Mouse (Mus musculus): ENCODE measurements at regions not wholly inside any gene's neighbourhood (a gene's known extent, or its start where the extent isn't known, plus 50 kb on each side); places are given as distances from the start of the nearest gene placed in this dataset.

- intact Hi-C loops (cut with DNase I), result no loop called here
- DNase-seq, result no peak
These were observed 209.9 kb downstream of the Cdh11 start for GRCm38 (mm10) chr8:102575523-102575922.

- intact Hi-C loops (cut with DNase I), result no loop called here
- no peak for DNase-seq
These were observed 217.7 kb downstream of the Cdh11 start for GRCm38 (mm10) chr8:102567779-102568178.

GRCm38 (mm10) chr8:102554213-102554612, 231.2 kb downstream of the Cdh11 start:
- intact Hi-C loops (cut with DNase I), result no loop called here
- DNase-seq, result no peak

GRCm38 (mm10) chr8:102553348-102553935, 232.0 kb downstream of the Cdh11 start:
- no peak for DNase-seq
- intact Hi-C loops (cut with DNase I), result no loop called here

GRCm38 (mm10) chr8:102538886-102539285, 246.6 kb downstream of the Cdh11 start:
- no peak for DNase-seq
- intact Hi-C loops (cut with DNase I), result no loop called here

- DNase-seq, result no peak
- intact Hi-C loops (cut with DNase I), result no loop called here
These were observed 247.4 kb downstream of the Cdh11 start for GRCm38 (mm10) chr8:102538068-102538467.

- no peak for DNase-seq
- intact Hi-C loops (cut with DNase I), result loop anchor here (10.0 kb wide), 1 partner anchor 256 kb away; no protein-coding TSS in a partner anchor
These were observed 267.0 kb downstream of the Cdh11 start for GRCm38 (mm10) chr8:102518446-102518845.

- intact Hi-C loops (cut with DNase I), result loop anchor here (10.0 kb wide), 1 partner anchor 259 kb away; no protein-coding TSS in a partner anchor
- no peak for DNase-seq
These were observed 269.7 kb downstream of the Cdh11 start for GRCm38 (mm10) chr8:102515748-102516147.

GRCm38 (mm10) chr8:102514805-102515424, 270.5 kb downstream of the Cdh11 start:
- intact Hi-C loops (cut with DNase I), result loop anchor here (10.0 kb wide), 1 partner anchor 260 kb away; no protein-coding TSS in a partner anchor
- DNase-seq, result no peak

- no peak for DNase-seq
- intact Hi-C loops (cut with DNase I), result no loop called here
These were observed 284.7 kb downstream of the Cdh11 start for GRCm38 (mm10) chr8:102500751-102501150.

GRCm38 (mm10) chr8:102500202-102500601, 285.2 kb downstream of the Cdh11 start:
- no peak for DNase-seq
- intact Hi-C loops (cut with DNase I), result no loop called here

- DNase-seq, result no peak
These were observed 286.4 kb downstream of the Cdh11 start for GRCm38 (mm10) chr8:102499091-102499490.

GRCm38 (mm10) chr8:102497160-102497559, 288.3 kb downstream of the Cdh11 start:
- intact Hi-C loops (cut with DNase I), result no loop called here
- no peak for DNase-seq

More at GRCm38 (mm10) chr8:102499091-102499490, 286.4 kb downstream of the Cdh11 start:
- intact Hi-C loops (cut with DNase I), result no loop called here

GRCm38 (mm10) chr8:102496698-102497097, 288.7 kb downstream of the Cdh11 start:
- intact Hi-C loops (cut with DNase I), result no loop called here
- DNase-seq, result no peak

- DNase-seq, result no peak
- intact Hi-C loops (cut with DNase I), result no loop called here
These were observed 289.4 kb downstream of the Cdh11 start for GRCm38 (mm10) chr8:102496021-102496420.

GRCm38 (mm10) chr8:102491015-102491414, 294.4 kb downstream of the Cdh11 start:
- no peak for DNase-seq
- intact Hi-C loops (cut with DNase I), result no loop called here

GRCm38 (mm10) chr8:102488284-102488683, 297.2 kb downstream of the Cdh11 start:
- intact Hi-C loops (cut with DNase I), result no loop called here
- no peak for DNase-seq

- DNase-seq, result no peak
- intact Hi-C loops (cut with DNase I), result no loop called here
These were observed 297.6 kb downstream of the Cdh11 start for GRCm38 (mm10) chr8:102487796-102488195.

- intact Hi-C loops (cut with DNase I), result no loop called here
- no peak for DNase-seq
These were observed 310.2 kb downstream of the Cdh11 start for GRCm38 (mm10) chr8:102475166-102475802.

GRCm38 (mm10) chr8:102474192-102474591, 311.2 kb downstream of the Cdh11 start:
- no peak for DNase-seq
- intact Hi-C loops (cut with DNase I), result no loop called here

GRCm38 (mm10) chr8:102471352-102471751, 314.1 kb downstream of the Cdh11 start:
- intact Hi-C loops (cut with DNase I), result no loop called here
- DNase-seq, result no peak

- no peak for DNase-seq
These were observed 322.8 kb downstream of the Cdh11 start for GRCm38 (mm10) chr8:102462601-102463000.

More at GRCm38 (mm10) chr8:102462601-102463000, 322.8 kb downstream of the Cdh11 start:
- intact Hi-C loops (cut with DNase I), result no loop called here

All from gastrocnemius, postnatal 36 days (tissue).